Mouse (Mus musculus) midbrain, embryonic 12.5 days (tissue): ENCODE data around the gene Gm20388. TPM values are rescaled to one million over a fixed set of nuclear protein-coding genes. Genes with fewer than 3 reads are reported as not detected.

Source experiments
- ATAC-seq: fragments of 200-750 bp; cut with Nextera tagmentation; 2 replicates; pipeline ENCODE4 v1.8.0; 2017; ENCODE audit warnings: low read depth, moderate TSS enrichment, moderate library complexity; ENCODE audit not compliant: low FRiP score
- H3K27ac ChIP-seq: fragments of 300-500 bp; sonication (generic); replicated peaks from 2 replicates; pipeline ENCODE4 v1.5.1; 2016; ENCODE audit warnings: mild to moderate bottlenecking
- H3K27me3 ChIP-seq: fragments of 300-500 bp; sonication (generic); 2 replicates; pipeline ENCODE4 v1.6.1; 2016; ENCODE audit warnings: mild to moderate bottlenecking
- H3K36me3 ChIP-seq: fragments of 300-500 bp; sonication (generic); 2 replicates; pipeline ENCODE4 v1.6.1; 2016
- H3K4me1 ChIP-seq: fragments of 300-500 bp; sonication (generic); 2 replicates; pipeline ENCODE4 v1.6.1; 2016
- H3K4me2 ChIP-seq: fragments of 300-500 bp; sonication (generic); replicated peaks from 2 replicates; pipeline ENCODE4 v1.6.1; 2016; ENCODE audit warnings: mild to moderate bottlenecking, moderate library complexity
- H3K4me3 ChIP-seq: fragments of 300-500 bp; sonication (generic); 2 replicates; pipeline ENCODE4 v1.5.1; 2016; ENCODE audit warnings: mild to moderate bottlenecking
- H3K9ac ChIP-seq: fragments of 300-500 bp; sonication (generic); replicated peaks from 2 replicates; pipeline ENCODE4 v1.6.1; 2016; ENCODE audit warnings: mild to moderate bottlenecking, moderate library complexity
- H3K9me3 ChIP-seq: fragments of 300-500 bp; sonication (generic); 2 replicates; pipeline ENCODE4 v1.6.1; 2016; ENCODE audit warnings: mild to moderate bottlenecking
- WGBS: fragments of 180-500 bp; shearing (Covaris S2); methylation state at CpG from one replicate; pipeline ENCODE4 v1.1.7; 2016; 5-methylcytosine and 5-hydroxymethylcytosine counted together
- polyA plus RNA-seq: library from polyadenylated mRNA; unstranded; fragments of >200 nt; fragmentation: Nextera tagmentation; extraction: Ambion mirVana; gene quantifications from 2 replicates; pipeline ENCODE4 v1.2.1, GENCODE M21; 2016

The Gm20388 gene
- polyA plus RNA-seq, 1 experiment from 2014 or later, result not detected

DNA sequence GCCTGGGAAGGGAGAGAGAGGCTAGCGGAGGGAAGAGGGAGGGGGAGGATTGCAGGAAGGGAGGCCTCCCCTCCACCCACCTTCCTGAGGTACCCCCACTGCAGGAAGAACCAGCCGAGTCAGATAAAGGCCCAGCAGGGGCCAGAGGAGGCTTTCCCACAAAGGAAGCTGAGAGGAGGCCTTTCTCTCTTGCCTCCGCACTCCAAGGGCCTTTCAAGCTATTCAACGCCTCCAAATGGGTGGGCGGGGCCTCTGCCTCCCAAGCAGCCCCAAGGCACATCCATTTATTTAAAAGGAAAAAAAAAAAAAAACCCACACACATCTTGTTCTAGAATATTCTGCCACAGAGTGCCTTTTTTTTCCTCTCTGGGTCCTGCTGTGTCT lies 424.2 kb downstream of the Gm20388 start:
- WGBS, result 0% methylated on average over 5 of the region's 5 CpGs
- H3K36me3 ChIP-seq, result no peaks in the 10 kb centered on the region
- peaks cover 20% of the 10 kb centered on the region for H3K27me3 ChIP-seq
- peak; percentile 55 for ATAC-seq
- H3K9me3 ChIP-seq, result no peaks in the 10 kb centered on the region
- no peak overlapping the region for H3K4me3 ChIP-seq
- peak overlapping the region; percentile 87 for H3K27ac ChIP-seq
- H3K4me2 ChIP-seq, result peak overlapping the region; percentile 29; the same call in 1 of the 2 replicates
- peak overlapping the region; percentile 39 for H3K9ac ChIP-seq
- peaks cover 62% of the 10 kb centered on the region for H3K4me1 ChIP-seq

DNA sequence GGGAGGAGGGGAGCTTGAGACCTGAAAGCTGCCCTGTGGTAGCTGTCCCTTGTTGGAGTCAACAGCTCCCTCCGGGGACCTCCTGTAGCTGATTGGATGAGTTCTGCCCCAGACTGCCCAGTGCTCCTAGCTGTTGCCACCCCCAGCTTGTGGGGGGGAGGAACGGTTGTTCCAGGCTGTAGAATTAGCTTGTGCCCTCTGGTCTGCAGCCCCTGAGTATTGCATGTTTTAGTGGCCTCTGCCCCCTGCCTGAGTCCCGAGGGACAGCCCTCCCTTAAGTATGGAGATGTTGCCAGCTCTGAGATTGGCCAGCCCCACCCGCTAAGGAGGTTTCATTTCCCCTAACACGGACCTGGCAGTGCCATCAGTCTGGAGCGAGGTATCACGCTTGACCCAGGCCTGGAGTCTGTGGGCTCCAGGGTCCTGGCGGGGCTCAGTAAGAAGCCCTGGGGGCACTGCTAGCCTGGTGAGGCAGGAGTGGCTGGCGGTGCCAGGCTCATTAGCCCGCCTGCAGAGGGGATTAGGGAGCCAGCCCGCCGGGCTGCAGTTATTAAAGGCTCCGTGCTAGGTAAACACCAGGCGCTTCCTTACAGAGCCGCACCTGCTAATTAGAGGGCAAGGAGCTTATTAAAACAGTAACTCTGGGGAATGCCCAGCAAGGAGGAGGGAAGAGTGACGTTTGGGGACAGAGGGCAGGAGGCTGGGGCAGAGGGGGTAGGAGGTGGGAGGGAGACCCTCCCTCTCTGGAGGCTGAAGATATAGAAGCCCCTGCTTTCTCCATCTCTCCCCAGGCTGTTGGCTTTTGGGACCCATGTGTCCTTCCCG lies 424.8 kb downstream of the Gm20388 start:
- under 1% methylated on average over 17 of the region's 17 CpGs for WGBS
- Histone ChIP-seq H3K9ac (peak overlapping the region; percentile 39), H3K4me1 (peaks cover 68% of the 10 kb centered on the region)

DNA sequence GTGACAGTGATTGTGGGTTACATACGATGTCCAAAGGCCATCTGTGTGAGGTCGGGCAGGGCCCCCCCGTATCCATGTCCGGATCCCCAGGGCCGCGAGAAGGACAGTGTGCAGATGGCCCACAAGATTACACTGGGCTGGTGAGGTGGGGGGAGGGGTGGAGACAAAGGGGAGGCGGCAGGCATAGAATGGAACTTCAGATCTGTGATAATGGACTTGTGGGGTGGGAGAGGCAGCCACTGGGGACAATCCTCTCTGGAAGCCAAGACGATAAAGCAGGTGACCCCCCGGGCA lies 425.4 kb downstream of the Gm20388 start:
- peak; percentile 64 for ATAC-seq
- Histone ChIP-seq H3K9me3 (no peaks in the 10 kb centered on the region), H3K4me3 (no peak overlapping the region), H3K9ac (peak overlapping the region; percentile 32; the same call in 1 of the 2 replicates), H3K27me3 (peaks cover 19% of the 10 kb centered on the region), H3K4me2 (peak overlapping the region; percentile 29), H3K4me1 (peaks cover 74% of the 10 kb centered on the region), H3K36me3 (no peaks in the 10 kb centered on the region), H3K27ac (peak overlapping the region; percentile 87)
- 1% methylated on average over 9 of the region's 9 CpGs for WGBS

More for the DNA sequence above, 424.8 kb downstream of the Gm20388 start:
- Histone ChIP-seq H3K27ac (peak overlapping the region; percentile 87), H3K9me3 (no peaks in the 10 kb centered on the region), H3K4me2 (peak overlapping the region; percentile 29), H3K27me3 (peaks cover 20% of the 10 kb centered on the region), H3K4me3 (no peak overlapping the region), H3K36me3 (no peaks in the 10 kb centered on the region)
- peak; percentile 74 for ATAC-seq

DNA sequence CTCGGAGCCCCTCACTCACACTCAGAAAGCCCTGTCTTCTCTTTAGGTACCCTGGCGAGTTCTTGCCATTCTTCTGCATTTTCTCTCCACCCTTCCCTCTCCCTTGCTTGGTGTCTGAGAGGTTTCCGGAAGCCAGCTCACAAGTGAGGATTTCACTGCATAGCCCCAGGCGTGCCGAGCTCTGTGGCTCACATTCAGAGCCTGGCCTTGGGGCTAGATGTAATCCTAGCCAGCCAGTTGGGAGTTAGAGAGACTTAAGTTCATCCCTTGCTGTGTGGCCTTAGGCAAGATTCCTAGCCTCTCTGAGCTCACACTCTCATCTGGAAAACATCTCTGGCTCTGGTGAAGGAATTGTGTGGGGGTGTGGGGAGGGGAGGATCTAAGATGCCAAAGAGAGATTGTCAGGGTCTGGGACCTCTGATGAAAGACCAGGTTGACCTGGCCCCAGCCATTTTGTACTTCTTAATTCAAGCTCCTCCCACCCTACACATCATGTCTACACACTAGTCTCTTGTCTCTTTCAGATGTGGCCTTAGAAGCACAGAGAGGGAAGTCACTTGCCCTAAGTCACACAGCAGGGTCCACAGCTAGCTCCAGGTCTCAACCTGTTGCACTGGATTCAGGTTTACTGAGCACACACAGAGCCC lies 426.4 kb downstream of the Gm20388 start:
- Histone ChIP-seq H3K4me1 (peaks cover 81% of the 10 kb centered on the region), H3K4me3 (no peak overlapping the region), H3K9ac (no peak overlapping the region), H3K27me3 (peaks cover 10% of the 10 kb centered on the region; the same call in 1 of the 2 replicates), H3K9me3 (no peaks in the 10 kb centered on the region), H3K4me2 (no peak overlapping the region), H3K27ac (peak overlapping the region; percentile 87), H3K36me3 (no peaks in the 10 kb centered on the region)
- WGBS, result 38% methylated on average over 5 of the region's 5 CpGs
- no peak for ATAC-seq

DNA sequence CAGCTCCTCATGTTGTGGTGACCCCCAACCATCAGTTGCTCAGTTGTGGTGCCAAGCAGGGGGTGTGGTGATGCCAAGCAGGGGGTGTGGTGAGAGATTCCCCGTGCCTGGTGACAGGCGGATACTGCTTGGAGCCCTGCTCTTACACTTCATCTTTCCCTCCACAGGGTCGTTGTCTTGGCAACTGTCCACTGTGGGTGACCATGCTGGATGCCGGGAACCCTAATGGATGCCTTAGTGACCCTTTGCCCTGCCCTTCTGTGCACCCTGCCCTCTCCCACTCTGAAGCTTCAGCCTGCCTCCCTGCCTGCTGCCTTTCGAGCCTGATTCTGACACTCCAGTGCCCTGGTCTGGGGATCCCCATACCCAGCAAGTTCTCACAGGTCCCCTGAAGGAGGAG lies 427.0 kb downstream of the Gm20388 start:
- WGBS, result 38% methylated on average over 5 of the region's 5 CpGs
- peaks cover 8% of the 10 kb centered on the region; the same call in 1 of the 2 replicates for H3K27me3 ChIP-seq
- no peak overlapping the region for H3K4me3 ChIP-seq
- H3K9me3 ChIP-seq, result no peaks in the 10 kb centered on the region
- H3K4me2 ChIP-seq, result no peak overlapping the region
- no peak for ATAC-seq
- no peaks in the 10 kb centered on the region for H3K36me3 ChIP-seq
- H3K27ac ChIP-seq, result no peak overlapping the region
- H3K9ac ChIP-seq, result no peak overlapping the region
- peaks cover 79% of the 10 kb centered on the region for H3K4me1 ChIP-seq

DNA sequence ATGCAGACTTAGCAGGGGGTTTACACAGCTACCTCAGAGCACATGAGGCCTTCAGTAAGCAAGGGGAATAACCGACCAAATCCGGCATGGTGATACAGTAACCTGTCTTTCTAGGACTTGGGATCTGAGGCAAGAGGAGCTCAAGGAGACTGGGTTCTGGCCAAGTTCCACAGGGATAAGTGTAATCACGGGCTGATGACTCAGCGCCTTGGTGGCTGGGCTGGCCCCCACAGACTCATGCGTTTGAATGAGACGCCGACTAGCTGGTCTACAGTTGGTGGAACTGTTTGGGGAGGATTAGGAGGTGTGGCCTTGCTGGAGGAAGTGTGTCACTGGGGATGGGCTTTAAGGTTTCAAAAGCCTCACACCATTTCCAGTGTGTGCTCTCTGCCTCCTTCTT lies 428.0 kb downstream of the Gm20388 start:
- Histone ChIP-seq H3K9me3 (no peaks in the 10 kb centered on the region), H3K9ac (no peak overlapping the region), H3K4me2 (no peak overlapping the region), H3K27ac (no peak overlapping the region), H3K36me3 (no peaks in the 10 kb centered on the region), H3K27me3 (peaks cover 8% of the 10 kb centered on the region; the same call in 1 of the 2 replicates), H3K4me3 (no peak overlapping the region), H3K4me1 (peaks cover 84% of the 10 kb centered on the region)
- WGBS, result 92% methylated on average over 7 of the region's 7 CpGs
- no peak for ATAC-seq

DNA sequence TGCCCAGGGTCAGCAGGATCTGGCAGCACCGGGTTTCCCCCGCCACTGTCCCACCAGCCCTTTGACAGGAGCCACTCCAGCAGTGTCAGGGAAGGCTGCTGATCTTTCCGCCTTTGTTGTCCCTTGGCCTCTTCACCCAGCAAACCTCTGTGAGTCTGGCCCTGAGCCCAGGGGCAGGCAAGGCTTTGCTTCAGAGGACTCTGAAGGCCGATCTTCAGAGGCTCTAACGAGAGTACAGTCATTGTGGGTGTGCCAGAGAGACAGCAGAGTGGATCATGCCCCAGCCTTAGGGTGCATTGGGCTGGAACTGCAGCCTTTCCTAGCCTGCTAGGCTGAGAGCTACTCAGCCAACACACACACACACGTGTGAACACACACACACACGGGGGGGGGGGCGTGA lies 429.1 kb downstream of the Gm20388 start:
- H3K9me3 ChIP-seq, result no peaks in the 10 kb centered on the region
- no peak for ATAC-seq
- peak overlapping the region; percentile 61 for H3K27ac ChIP-seq
- 49% methylated on average over 8 of the region's 8 CpGs for WGBS
- no peak overlapping the region for H3K4me2 ChIP-seq
- H3K4me1 ChIP-seq, result peaks cover 86% of the 10 kb centered on the region
- H3K9ac ChIP-seq, result no peak overlapping the region
- H3K36me3 ChIP-seq, result no peaks in the 10 kb centered on the region
- H3K4me3 ChIP-seq, result no peak overlapping the region
- H3K27me3 ChIP-seq, result peaks cover 8% of the 10 kb centered on the region; the same call in 1 of the 2 replicates

DNA sequence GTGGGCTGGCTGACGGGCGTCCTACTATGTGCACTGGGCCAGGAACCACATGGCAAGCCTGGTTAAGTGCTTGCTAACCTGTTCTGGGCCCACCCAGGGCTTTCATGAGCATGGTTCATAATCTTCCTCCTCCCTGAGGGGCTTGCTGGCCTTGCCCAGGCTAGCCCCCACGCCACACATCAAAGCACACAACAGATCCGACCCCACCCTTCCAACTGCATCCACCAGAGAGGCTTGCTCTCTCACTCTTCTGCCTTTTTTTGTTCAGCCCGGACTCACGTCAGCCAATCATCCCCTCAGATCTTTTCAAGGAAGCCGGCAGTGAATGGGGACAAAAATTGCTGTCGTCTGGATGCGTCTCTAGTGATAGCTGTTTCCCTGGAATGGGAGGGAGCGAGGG lies 430.5 kb downstream of the Gm20388 start:
- H3K4me1 ChIP-seq, result peaks cover 82% of the 10 kb centered on the region
- H3K36me3 ChIP-seq, result no peaks in the 10 kb centered on the region
- H3K9ac ChIP-seq, result no peak overlapping the region
- peak overlapping the region; percentile 17 for H3K27ac ChIP-seq
- H3K4me3 ChIP-seq, result no peak overlapping the region
- H3K27me3 ChIP-seq, result peaks cover 13% of the 10 kb centered on the region; the same call in 1 of the 2 replicates
- WGBS, result 41% methylated on average over 10 of the region's 10 CpGs
- H3K9me3 ChIP-seq, result no peaks in the 10 kb centered on the region
- ATAC-seq, result no peak
- H3K4me2 ChIP-seq, result no peak overlapping the region

DNA sequence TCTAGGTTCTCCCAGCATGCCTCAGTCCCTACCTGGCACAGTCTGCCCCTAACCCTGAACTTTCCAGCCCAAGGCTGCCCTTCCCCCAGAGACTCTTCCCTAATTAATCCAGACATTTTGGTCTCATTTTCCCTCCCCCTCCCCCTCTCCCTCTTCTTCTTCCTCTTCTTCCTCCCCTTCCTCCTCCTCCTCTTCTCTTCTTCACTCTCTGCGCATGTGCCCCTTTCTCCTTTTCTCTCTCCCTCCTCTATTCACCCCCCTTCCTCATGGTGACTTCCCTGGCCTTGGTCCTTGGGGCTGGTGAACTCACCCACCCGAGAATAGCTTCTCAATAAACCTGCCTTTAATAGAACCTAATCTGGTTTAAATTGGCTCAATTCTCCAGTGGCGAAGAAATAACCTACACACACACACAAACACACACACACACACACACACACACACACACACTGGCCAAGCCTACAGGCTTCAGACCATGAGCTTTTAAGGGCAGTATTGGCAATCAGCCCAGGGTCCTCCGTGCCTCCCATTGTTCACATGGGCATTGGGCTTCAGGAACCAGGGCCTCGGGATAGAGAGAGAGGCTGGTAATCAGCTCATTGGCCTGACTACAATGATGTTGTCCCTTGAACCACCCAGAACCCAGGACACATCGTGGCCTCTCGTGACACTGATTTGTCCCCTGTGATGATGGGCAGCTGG lies 432.4 kb downstream of the Gm20388 start:
- ATAC-seq, result no peak
- Histone ChIP-seq H3K9ac (no peak overlapping the region), H3K36me3 (no peaks in the 10 kb centered on the region), H3K4me2 (no peak overlapping the region), H3K4me1 (peaks cover 83% of the 10 kb centered on the region), H3K4me3 (no peak overlapping the region), H3K27me3 (peaks cover 22% of the 10 kb centered on the region), H3K27ac (peak overlapping the region; percentile 74), H3K9me3 (no peaks in the 10 kb centered on the region)
- 60% methylated on average over 7 of the region's 7 CpGs for WGBS

DNA sequence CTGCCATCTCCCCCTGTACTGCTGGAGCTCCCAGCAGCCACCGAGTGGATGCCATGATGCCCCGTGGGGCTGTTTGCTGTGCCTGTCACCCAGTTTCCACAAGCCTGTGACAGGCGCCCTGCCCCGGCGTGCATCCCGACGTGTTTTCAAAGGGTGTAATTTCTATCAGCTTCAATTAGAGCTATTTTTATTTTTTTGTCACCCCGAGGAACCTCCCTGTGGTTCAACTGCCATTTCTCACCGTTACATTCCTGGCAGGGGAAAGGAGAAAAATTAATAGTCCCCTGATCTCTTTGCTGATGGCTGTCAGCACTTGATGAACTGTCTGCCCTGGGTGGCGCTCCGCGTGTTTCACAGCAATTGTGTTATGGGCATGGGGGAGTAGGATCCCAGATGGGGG lies 432.9 kb downstream of the Gm20388 start:
- no peak overlapping the region for H3K4me3 ChIP-seq
- no peak overlapping the region for H3K4me2 ChIP-seq
- H3K27me3 ChIP-seq, result peaks cover 22% of the 10 kb centered on the region
- ATAC-seq, result no peak
- H3K36me3 ChIP-seq, result no peaks in the 10 kb centered on the region
- H3K4me1 ChIP-seq, result peaks cover 89% of the 10 kb centered on the region
- H3K27ac ChIP-seq, result peak overlapping the region; percentile 74
- no peaks in the 10 kb centered on the region for H3K9me3 ChIP-seq
- no peak overlapping the region for H3K9ac ChIP-seq
- WGBS, result 82% methylated on average over 12 of the region's 12 CpGs

DNA sequence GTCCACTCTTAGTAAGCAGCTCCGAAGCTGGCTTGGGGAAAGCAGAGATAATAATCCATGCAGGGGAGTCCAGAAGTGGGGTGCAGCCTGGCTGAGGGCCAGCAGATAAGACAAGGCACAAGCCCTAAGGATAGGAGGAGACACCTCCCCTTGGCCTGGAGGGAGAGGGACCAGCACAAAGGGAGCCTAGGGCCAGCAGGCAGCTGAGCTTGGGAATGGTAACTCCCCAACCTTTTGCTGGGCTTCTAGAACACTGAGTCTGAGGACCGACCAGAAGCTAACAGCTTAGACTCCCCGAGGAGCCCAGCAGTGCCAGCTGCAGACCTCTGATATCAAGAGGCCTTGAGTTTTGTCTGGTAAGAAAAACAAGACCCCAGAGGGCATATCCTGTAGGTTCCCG lies 433.5 kb downstream of the Gm20388 start:
- ATAC-seq, result no peak
- Histone ChIP-seq H3K27ac (peak overlapping the region; percentile 74), H3K4me1 (peaks cover 94% of the 10 kb centered on the region), H3K9ac (0 out of 2 replicates have a peak overlapping the region, but pooled peaks have one; percentile 17), H3K9me3 (no peaks in the 10 kb centered on the region), H3K27me3 (peaks cover 22% of the 10 kb centered on the region), H3K36me3 (no peaks in the 10 kb centered on the region), H3K4me3 (no peak overlapping the region), H3K4me2 (no peak overlapping the region)
- 25% methylated on average over 4 of the region's 4 CpGs for WGBS

DNA sequence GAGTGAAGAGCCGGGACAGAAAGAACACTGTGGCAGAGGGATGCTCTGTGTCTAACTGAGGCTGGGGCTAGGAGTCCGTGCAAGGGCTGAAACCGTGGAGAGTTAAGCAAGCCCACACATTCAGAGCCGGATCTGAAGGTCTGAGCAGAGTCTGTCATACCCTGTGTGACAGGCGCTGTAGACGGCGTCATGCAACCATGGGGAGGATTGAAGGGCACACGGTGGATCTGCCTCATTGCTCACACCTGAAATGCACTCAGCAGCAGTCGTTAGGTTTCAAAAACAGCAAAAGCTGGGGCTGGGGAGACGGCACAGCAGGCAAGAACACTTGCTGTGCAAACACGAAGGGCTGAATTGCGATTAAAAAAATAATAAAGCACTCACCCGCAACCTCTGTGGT lies 433.9 kb downstream of the Gm20388 start:
- Histone ChIP-seq H3K27me3 (peaks cover 22% of the 10 kb centered on the region), H3K4me3 (no peak overlapping the region), H3K27ac (peak overlapping the region; percentile 74), H3K9me3 (no peaks in the 10 kb centered on the region), H3K4me1 (peaks cover 94% of the 10 kb centered on the region), H3K36me3 (no peaks in the 10 kb centered on the region), H3K9ac (0 out of 2 replicates have a peak overlapping the region, but pooled peaks have one; percentile 17), H3K4me2 (no peak overlapping the region)
- no peak for ATAC-seq
- 23% methylated on average over 13 of the region's 13 CpGs for WGBS
